Mouse (Mus musculus): ENCODE measurements at regions not wholly inside any gene's neighbourhood (a gene's known extent, or its start where the extent isn't known, plus 50 kb on each side); places are given as distances from the start of the nearest gene placed in this dataset.
"Not testable (repeated sequence)": the region's sequence is repeated elsewhere in the genome, so short reads cannot be mapped to it uniquely, and the experiment has no call there.

DNA sequence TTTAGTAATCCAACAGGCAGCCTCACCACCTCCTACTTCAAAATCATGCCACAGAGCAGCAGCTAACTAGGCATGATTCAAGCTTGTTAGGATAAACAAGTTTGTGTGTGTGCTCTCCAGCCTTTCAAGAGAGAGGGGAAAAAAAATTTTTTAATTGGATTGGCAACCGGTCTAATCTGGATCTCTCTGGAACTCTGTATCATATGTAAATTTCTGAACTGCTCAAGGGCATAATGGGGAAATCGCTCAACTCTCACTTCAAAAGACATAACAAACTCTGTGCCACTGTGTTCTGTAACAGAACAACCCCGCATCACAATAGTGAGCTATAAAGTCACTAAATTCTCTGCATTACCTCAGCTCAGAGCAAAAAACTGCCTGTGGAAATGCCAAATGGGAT lies 147.9 kb upstream of the Krtap11-1 start:
- DNase-seq = no peak

DNA sequence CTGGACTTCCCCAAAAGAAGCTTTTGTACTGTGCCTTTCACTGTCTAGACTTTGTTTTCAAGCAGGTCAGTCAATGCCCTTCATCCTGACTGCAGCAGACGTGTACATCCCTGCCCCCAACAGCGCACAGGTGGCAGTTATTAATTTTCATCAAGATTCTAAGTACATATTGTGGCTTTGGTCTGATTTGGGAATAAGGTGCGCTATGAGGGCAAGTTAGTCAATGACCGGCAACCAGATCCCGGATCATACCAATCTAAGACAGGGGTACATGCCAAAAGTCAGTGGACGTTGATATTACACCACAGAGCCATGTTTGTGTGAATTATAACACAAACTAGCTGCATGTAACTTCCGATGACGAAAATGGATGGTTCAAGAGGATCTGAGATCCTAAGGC lies 144.7 kb upstream of the Krtap11-1 start:
- DNase-seq = not testable (repeated sequence)

DNA sequence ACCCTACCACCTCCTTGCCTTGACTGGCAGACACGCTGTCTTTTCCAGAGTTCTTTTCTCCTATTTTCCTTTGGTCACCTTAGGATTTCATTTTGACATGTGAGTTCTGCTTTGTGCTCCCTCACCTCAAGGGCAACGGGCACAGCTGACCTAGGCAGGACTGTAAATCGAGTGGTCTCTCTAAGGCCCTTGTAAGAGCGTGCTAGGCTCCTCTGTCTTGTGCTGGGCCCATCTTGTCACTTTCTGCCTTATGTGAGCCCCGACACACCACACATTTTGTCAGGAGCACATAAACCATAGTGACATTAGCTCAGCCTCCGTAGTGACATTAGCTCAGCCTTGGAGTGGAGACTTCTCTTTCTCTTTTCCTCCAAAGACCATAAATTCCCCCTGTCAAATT lies 133.3 kb upstream of the Krtap11-1 start:
- DNase-seq = no peak

DNA sequence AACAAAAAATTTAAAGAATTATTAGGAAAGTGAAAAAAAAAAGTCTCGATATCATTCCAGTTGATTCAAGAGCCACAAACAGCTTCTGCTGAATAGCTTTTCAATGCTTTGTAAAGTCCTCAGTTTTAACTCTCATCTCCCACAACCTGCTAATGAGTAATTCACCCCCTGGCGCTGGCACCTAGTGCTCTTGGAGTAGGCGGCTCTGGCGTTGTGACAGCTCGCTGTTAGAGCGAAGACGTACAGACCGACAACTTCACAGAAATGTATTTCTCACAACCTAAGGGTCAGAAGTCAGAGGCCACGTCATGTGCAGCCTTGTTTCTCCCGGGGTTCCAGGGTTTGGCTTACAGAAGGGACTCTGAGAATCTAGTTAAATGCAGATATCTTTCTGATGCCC lies 132.2 kb upstream of the Krtap11-1 start:
- no peak for DNase-seq

DNA sequence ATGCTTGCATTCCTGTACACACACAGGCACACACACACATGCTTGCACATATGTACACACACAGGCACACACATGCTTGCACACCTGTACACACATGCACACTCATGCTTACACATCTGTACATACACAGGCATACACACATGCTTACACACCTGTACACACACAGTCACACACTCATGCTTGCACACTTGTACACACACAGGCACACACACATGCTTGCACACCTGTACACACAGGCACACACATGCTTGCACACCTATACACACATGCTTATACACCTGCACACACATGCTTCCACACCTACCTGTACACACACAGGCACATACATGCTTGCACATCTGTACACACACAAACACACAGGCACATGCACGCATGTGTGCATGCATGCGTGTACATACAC lies 131.4 kb upstream of the Krtap11-1 start:
- no peak for DNase-seq

DNA sequence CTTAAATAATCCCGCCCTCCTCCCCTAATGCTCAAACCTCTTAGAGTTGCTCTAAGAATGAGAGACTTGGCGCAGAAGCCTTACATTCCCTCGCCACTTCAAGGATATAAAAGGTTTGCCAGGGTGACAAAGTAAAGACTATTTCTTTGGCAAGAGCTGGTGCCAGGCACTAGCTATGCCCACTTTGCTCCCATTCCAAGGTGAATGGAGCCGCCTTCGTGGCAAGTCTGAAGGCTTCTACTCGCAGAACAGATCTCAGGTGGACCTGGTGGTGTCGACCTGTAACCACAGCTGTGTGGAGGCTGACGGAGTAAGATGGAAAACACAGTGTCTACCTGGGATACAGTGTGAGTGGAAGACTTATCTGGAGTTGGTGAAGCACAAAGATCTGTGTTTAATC lies 130.8 kb upstream of the Krtap11-1 start:
- DNase-seq = no peak

DNA sequence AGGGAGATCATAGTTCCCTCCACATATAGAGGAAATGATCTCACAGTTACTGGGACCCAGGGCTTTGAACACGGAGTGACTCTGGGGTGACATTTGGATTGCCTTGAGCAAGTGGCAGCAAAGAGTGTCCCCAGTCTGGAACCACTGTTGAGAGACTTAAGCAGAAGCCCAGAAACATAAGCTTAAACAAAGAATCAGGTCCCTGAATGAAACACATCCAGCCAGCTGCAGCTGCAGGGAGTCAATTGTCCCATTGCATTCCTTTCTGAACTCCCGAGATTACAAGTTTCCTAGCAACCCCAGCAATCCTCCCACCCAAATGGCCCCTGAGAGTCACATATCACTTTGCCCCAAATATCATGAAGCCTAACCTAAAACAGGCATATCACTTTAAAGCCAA lies 128.7 kb upstream of the Krtap11-1 start:
- no peak for DNase-seq

DNA sequence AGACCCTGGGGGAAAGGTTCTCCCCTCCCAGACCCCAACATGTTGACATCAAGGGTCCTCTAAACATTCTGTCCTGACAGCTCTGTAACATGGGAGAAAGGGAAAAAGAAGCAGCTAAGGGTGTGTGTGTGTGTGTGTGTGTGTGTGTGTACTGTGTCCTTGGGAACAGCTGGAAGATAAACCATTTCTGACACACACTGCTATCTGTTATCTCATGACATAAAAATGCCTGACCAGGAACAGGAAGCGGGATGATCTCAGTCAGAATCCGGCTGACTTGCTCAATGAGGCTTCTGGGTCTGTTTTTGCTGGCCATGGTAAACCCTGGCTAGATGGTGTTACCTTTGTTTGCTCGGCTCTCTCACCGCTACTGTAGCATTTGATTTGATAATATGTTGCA lies 124.8 kb upstream of the Krtap11-1 start:
- no peak for DNase-seq

DNA sequence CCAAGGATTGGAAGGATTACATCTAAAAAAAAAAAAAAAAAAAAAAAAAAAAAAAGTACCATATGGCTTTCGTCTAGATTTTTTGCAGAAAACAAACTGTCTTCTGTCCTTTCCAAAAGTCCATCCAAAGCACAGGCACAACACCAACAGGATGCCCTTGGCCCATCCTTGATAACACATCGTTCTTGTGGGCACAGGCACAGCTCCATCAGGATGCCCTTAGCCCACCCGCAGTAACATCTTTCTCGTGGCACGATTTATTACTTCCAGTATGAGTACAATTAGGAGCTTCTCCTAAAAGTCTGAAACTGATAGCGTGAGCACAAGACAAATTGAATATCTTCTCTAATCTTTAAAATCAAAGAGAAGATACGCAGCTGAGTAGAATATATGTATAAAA lies 124.4 kb upstream of the Krtap11-1 start:
- DNase-seq = peak in 1 of 2 experiments; percentile 24

DNA sequence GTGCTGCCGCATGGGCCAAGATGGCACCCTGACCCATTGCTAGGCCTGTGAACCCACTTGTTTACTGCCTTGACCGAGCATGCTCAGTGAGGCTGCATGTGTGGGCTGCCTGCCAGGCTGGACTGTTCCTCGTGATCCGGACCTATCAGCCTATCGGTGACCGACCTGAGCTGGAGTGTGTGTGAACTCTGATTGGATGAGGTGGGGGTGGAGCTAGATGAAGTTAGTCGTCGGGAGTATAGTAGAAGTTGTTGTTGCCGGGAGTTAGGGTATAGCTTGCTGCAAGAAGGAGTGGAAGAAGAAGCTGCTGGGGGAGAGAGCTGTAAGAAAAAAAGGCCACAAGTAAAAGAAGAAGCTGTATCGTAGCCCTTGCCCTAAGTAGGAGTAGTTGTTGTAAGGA lies 122.3 kb upstream of the Krtap11-1 start:
- DNase-seq = no peak

DNA sequence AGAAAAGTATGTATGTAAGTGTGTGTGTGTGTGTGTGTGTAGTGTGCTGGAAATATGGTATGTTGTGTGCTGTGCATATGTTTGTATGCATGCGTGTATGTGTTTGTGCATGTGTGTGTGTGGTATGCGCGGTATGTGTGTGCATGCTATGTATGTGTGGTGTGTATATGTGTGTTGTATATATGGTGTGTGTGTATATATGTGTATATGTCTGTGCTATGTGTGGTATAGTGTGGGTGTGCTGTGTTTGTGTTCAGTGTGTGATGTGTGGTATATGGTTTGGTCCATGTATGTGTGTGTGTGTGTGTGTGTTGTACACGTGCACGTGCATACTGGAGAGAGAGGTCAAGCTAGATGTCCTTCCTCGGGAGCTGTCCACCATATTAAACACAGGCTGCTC lies 108.5 kb upstream of the Krtap11-1 start:
- DNase-seq = no peak

DNA sequence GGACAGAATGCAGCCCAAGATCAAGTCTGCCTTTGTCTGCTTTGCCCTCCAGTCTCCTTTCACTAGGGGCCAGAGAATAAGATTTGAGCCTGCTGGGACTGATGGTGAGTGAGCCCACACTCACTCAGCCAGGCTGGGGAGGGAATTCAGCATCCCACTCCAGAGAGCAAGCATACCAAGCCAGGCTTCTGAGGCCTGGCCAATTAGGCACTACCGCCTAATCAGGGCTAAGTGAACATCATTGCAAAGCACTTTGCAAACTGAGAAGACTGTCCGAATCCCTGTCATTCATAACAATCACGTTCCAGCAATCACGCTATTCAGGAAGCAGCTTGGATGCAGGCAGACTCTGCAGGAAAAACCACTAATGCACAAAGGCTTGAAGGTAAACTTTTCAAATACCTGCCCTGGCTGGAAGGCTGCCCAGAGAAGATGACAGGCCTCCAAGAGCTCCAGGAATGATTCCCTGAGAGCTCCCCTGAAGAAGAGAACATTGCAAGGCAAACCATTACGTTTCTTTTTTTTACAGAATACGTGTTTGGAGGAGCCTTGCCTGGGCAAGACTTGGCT lies 107.5 kb upstream of the Krtap11-1 start:
- peak in 1 of 2 experiments; percentile 15 for DNase-seq

DNA sequence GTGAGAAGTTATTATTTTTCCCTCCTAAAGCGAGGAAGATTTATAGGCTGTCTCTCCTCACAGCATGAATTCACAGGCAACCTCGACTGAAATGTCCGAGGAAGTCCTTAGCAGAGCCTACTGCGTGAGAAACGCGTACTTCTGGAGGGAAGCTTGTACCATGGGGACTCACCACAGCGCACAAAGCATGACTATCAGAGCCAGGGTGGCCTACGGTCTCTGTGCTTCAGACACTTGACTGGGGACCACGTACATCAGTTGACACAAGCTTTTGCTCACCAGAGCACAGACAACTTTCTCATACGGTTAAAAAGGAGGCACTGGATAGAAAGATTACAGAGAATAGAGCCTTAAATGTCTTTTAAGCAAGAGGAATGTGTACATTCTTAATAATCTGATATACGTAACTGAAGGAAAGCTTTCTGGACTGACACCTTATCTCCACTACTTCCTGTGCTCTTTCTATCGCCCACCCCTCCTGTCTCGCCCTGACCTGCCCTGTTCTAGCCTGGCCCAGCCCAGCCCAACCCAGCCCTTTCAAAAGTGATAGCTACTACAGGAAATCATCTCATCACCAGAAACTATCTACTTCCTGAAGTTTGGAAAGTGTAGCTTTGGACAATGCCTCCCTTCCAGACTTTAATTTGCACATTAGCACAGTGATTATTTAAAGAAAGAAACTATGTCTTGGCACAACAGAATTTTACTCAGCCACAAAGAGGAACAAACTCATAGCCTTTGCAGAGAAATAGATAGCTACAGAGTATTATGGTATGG lies 104.2 kb upstream of the Krtap11-1 start:
- DNase-seq = peak in 1 of 2 experiments; percentile 22

DNA sequence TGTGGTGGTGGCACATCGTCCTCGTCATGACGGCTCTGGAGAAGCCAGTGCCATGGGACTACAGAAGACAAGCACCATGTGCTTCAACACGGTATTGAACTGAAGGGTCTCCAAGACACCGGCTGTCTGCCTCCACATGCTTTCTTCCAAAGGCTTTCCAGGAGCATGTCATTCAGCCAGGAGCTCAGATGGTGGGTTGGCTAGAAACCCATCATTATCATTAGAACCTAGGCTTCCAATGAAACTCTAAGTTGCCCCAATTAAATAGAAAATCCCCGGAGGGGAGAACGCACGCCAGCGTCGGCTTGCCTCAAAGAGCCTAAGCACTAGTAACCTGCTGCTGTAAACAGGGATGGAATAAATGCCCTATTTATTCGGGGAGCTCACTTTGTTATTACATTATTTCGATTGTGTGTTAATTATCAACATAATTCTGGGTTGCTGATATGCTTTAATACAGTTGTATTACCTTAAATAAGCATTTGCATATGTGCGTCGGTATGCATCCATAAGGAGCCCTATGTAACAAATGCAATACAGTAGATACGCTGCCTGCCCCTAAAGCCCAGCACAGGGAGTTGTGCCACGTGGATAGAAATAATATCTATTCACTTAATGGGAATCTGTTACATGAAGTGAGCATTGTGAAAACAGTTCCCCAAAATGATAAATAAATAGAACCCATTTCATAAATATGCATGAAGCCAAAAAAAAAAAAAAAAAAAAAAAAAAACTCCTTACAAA lies 103.3 kb upstream of the Krtap11-1 start:
- peak; percentile 59 to 76 for DNase-seq

DNA sequence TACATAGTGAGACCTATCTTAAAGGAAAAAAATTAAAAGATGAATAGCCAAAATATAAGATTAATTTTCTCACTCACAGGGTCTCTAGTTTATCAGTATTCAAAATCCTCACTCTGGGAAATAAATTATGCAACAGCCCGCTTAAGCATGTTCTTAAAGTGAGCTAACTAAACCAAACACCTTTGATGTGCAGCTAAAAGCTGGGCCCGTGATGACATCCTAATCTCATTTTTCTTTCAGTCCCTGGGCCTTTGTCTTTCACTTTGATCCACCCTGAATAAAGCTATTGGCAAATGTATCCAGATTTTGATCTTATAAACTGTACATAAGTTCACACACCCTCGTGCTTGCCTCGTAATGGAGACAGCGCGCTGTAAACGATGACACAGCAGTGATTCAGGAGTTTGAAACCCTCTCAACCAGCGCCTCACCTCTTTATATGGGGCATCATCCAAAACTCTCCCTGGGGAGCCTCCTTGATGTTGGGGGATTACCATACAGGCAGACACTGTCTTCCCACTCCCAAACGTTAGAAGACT lies 100.3 kb upstream of the Krtap11-1 start:
- no peak for DNase-seq

DNA sequence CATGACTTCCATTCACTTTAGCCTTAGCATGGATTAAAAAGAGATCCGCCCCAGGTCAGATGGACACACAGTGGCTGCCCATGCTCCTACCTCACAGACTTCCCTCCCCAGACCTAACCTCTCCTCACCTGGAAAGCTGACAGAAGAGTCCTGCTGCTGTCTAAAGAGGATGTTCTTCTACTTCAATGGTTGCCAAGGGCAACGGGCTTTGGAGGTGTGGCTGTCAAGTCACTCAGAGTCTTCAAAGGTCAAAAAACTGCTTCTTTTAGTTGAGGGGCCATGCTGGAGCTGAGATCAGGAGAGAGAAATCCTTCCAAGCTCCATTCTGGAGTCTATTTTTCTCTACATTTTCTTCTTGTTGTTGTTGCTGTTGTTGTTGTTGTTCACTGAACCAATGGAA lies 89.1 kb upstream of the Krtap11-1 start:
- DNase-seq = no peak

DNA sequence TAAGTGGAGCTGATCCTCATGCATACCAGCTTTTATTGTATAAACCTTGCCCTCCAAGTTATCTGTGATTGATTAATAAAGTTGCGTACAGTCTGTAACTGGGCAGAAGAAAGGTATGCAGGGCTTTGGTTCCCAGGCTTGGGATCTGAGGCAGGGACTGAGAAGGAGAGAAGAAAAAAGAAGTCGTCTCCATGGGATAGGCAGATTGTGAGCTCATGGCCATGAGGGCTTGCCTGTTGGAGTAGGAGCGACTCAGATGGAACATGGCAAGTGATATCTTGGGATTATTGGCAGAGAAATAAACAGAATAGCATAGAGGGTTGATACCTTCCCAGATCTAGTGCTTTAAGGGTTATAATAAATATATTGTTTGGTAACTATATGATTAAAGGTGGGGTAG lies 85.1 kb upstream of the Krtap11-1 start:
- no peak for DNase-seq

DNA sequence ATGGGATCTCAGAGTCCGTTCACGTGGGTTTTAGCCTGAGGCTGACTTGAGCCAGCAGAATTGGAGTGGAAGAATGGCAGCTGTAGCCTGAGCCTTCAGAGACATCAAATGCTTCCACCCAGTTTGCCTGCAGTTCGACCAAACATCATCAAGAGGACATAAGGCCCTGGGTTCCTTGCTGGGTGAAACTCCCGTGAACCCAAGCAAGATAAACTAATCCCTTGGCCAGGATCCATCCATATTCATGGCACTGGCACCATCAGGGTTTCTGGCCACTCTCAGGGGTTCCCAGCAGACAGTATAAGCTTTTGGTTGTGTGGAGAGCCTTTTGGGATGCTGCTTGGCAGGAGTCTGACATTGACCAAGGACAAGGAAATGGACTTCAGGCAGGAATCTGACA lies 77.7 kb upstream of the Krtap11-1 start:
- DNase-seq = peak; percentile 35 to 52

DNA sequence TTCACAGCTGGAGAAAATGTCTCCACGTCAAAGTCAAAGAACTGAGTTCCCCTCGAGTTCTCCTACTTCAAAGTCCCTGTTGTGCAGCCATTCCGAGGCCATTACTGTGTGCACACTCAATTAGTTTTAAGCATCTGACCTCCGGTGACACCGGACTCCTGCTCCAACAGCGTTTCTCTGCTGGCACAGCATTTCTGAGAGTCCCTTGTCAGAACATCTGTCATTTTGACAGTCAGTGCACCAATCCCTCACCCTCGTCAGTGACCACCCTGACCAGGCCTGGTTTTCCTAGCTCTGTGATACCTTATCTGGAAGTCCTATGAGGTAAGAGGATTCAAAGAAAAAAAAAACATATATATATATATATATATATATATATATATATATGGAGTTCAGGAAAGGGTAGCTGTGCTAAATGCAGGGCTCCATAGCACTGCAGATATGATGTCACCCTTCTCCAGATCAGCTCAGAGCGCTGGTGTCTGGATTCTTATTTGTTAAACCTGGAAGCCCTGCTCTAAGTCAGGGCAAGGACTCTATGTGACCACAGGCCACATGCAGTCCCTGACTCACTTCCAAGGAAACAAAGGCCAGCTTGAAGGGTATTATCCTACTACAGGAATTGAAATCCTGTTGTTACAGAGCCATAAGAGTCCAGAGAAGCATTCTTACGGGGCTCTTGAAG lies 63.1 kb upstream of the Krtap11-1 start:
- DNase-seq = no peak

DNA sequence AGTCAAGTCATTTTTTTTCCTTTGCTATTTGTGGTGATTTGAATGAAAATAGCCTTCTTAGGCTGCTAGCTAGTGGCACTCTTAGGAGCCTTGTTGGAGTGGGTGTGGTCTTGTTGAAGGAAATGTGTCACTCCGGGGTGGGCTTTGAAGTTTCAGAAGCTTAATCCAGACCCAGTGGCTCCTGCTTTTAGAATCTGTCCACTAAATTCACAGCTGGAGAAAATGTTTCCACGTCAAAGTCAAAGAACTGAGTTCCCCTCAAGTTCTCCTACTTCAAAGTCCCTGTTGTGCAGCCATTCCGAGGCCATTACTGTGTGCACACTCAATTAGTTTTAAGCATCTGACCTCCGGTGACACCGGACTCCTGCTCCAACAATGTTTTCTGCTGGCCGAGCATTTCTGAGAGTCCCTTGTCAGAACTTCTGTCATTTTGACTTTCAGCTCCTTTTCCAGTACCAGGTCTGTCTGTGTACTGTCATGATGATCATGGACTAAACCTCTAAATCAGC lies 61.2 kb upstream of the Krtap11-1 start:
- no peak for DNase-seq

DNA sequence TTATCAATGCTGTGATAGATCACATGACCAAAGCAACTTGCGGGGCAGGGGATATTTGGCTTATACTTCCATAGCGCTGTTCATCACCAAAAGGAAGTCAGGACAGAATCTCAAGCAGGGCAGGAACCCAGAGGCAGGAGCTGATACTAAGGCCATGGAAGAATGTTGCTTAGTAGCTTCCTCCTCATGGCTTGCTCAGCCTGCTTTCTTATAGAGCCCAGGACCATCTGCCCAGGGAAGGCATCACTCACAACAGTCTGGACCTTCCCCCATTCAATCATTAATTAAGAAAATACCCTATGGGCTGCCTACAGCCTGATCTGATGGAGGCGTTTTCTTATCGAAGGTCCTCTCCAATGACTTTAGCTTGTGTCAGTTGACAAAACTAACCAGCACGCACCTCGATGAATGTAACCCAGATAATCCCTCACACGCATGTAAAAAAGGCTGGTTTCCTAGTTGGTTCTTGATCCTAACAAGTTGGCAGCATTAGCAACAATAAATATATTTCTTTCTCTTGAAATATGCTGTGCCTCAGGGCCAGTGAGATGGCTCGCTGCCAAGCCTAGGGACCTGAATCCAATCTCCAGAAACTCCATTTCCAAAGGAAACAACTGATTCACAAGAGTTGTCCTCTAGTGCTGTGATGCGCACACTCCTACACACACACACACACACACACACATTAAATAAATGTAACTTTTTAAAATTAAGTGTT lies 60.6 kb upstream of the Krtap11-1 start:
- DNase-seq = peak in 1 of 2 experiments; percentile 30

DNA sequence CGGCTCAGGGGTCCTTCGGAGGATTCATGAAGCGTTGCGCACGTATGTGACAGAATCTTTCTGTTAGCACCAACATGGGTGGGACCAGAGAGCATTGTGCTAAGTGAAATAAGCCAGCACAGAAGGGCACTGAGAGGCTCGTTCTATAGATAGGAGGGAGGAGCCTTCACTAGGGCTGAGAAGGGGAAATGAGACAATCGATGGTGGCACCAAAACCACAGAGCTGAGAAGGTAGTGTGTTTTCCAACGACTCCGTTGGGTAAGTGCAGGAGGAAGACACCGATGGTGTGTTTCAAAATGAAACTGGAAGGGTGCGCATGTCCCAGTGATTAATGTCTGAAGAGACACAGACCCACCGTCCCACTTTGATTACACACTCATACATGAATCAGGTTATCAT lies 54.7 kb upstream of the Krtap11-1 start:
- DNase-seq = no peak

Measured in cerebellum, postnatal 14 days (tissue).